Mouse (Mus musculus) duodenum, adult 2 months (tissue): ENCODE results near the gene Vill. TPM values are rescaled to one million over a fixed set of nuclear protein-coding genes. Genes with fewer than 3 reads are reported as not detected.

Source experiments
- polyA plus RNA-seq: library from polyadenylated mRNA; depleted of rRNA; stranded (reverse); fragments of >200 nt; gene quantifications from 2 replicates; pipeline ENCODE4 v1.2.3, GENCODE M21; 2012; ENCODE audit warnings: low replicate concordance; rRNA removed

Gene Vill
- polyA plus RNA-seq: 3.0 and 14.4 TPM in 2 replicates

GRCm38 (mm10) chr9:119052154-119052944 is at the start of gene Vill:
TSS of gene Vill (plus strand) at chr9:119052778.

DNA sequence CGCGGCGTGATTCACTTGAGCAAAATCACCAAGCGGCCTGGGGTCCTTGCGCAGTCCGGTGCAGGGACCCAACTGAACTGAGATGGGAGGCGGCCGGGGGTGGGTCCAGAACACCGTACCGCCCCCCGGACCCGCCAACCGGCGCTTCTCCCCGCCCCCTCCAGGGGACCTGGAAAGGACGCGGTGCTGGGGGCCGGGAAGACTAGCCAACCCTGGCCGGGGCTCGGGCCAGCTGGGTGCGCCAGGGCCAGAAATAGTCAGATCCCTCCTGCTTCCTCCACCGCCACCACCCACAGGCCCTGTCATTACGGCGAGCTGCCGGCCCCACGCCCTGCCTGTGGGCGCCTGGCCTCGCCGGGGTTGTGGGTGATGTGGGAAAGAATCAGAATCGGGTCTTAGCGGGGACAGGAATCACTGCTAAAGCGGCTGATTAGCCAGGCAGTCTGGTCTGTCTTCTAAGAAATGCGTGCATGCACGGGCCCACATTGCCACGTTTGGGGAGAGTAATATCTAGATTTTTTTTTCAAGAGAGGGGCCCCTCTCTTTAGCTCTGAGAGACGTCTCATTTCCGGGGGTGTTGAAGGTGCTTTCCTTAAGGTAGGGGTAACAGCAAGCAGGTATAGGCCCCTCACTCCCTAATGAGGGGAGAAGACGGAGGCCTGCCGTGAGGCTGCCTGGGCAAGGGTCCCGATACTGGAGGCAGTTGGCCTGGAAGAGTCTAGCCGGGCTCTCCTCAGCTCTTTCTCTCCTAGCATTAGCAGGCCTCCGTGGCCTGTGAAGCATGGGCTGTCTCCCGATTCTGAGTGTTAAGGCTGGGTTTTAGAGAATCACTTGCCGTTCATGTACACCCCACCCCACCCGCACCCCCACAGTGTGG is 41.1 kb downstream of the Vill start, which contains the start of gene Plcd1:
Gene Plcd1, minus strand, starts transcription at position 84 of the 877 bp plus-strand sequence.

GRCm38 (mm10) chr9:119101992-119102782 is 49.6 kb downstream of the Vill start, which contains the start of gene Dlec1:
TSS of gene Dlec1 (plus strand) at chr9:119102478.

Other genes with a start within 250 kb of the Vill start
- 12.9 and 17.1 TPM in 2 replicates for gene Ctdspl, start 126.3 kb upstream of the Vill start, polyA plus RNA-seq
- 23.6 and 36.8 TPM in 2 replicates for gene Plcd1, start 40.7 kb downstream of the Vill start, polyA plus RNA-seq
- gene Dlec1, start 49.7 kb downstream of the Vill start, polyA plus RNA-seq: 0.19 and 0.44 TPM in 2 replicates
- gene Acaa1b, start 104.3 kb downstream of the Vill start, polyA plus RNA-seq: 53.8 and 99.1 TPM in 2 replicates
- gene Gm47289, start 106.4 kb downstream of the Vill start, polyA plus RNA-seq: 0.04 TPM in 1 of 2 replicates, not detected in the other
- gene Slc22a13, start 156.3 kb downstream of the Vill start, polyA plus RNA-seq: 0.26 and 1.4 TPM in 2 replicates